Mouse (Mus musculus): Measurements from ENCODE around the gene Zfp710.

- TF ChIP-seq CTCF (IDR thresholded peaks at IDR 0.05; ENCODE audit: extremely low read depth, insufficient read depth, insufficient read length, insufficient replicate concordance) (peak; percentile 61; the same call in 1 of the 2 replicates), POLR2A (IDR thresholded peaks at IDR 0.05; ENCODE audit: low read depth, low read length) (no peak)
Observed at GRCm38 (mm10) chr7:80132541-80132940, 107.9 kb downstream of the Zfp710 start.
